Mouse (Mus musculus) embryonic facial prominence, embryonic 11.5 days (tissue): ENCODE measurements around the gene Sema6c. TPM values are rescaled to one million over a fixed set of nuclear protein-coding genes. Genes with fewer than 3 reads are reported as not detected.

Experiments
- ATAC-seq: fragments of 200-750 bp; cut with Nextera tagmentation; replicated peaks from 2 replicates; pipeline ENCODE4 v1.8.0; 2017; ENCODE audit warnings: low read depth; ENCODE audit not compliant: insufficient number of reproducible peaks, low FRiP score, low TSS enrichment
- DNase-seq: peaks from one replicate; pipeline ENCODE4 v3.0.0-alpha.2; 2015; ENCODE audit warnings: low spot score
- H3K27ac ChIP-seq: fragments of 300-500 bp; sonication (generic); replicated peaks from 2 replicates; pipeline ENCODE4 v1.5.1; 2014; ENCODE audit warnings: mild to moderate bottlenecking, low read depth, low read length, control low read depth
- H3K27me3 ChIP-seq: fragments of 300-500 bp; sonication (generic); 2 replicates; pipeline ENCODE4 v1.6.1; 2014; ENCODE audit warnings: mild to moderate bottlenecking, low read length, moderate library complexity, mixed read lengths; ENCODE audit not compliant: control insufficient read depth, insufficient read depth
- H3K36me3 ChIP-seq: fragments of 300-500 bp; sonication (generic); replicated peaks from 2 replicates; pipeline ENCODE4 v1.6.1; 2014; ENCODE audit warnings: low read depth, mild to moderate bottlenecking, low read length, moderate library complexity, mixed read lengths; ENCODE audit not compliant: control insufficient read depth, insufficient read depth
- H3K4me1 ChIP-seq: fragments of 300-500 bp; sonication (generic); 2 replicates; pipeline ENCODE4 v1.6.1; 2014; ENCODE audit warnings: low read length, mixed read lengths; ENCODE audit not compliant: control insufficient read depth, insufficient read depth
- H3K4me2 ChIP-seq: fragments of 300-500 bp; sonication (generic); 2 replicates; pipeline ENCODE4 v1.6.1; 2014; ENCODE audit warnings: low read depth, mild to moderate bottlenecking, control low read depth, low read length, moderate library complexity
- H3K4me3 ChIP-seq: fragments of 300-500 bp; sonication (generic); 2 replicates; pipeline ENCODE4 v1.5.1; 2014; ENCODE audit warnings: low read depth, low read length, control low read depth
- H3K9ac ChIP-seq: fragments of 300-500 bp; sonication (generic); replicated peaks from 2 replicates; pipeline ENCODE4 v1.6.1; 2014; ENCODE audit warnings: mild to moderate bottlenecking, control low read depth, low read length
- H3K9me3 ChIP-seq: fragments of 300-500 bp; sonication (generic); replicated peaks from 2 replicates; pipeline ENCODE4 v1.6.1; 2016; ENCODE audit warnings: mild to moderate bottlenecking, low read length, inconsistent platforms, mixed read lengths; ENCODE audit not compliant: control insufficient read depth
- WGBS: fragments of 180-500 bp; shearing (Covaris S2); extraction: QIAGEN DNeasy Blood & Tissue Kit; methylation state at CpG from one replicate; pipeline ENCODE4 v1.1.7; 2014; 5-methylcytosine and 5-hydroxymethylcytosine counted together
- polyA plus RNA-seq: library from polyadenylated mRNA; unstranded; fragments of >200 nt; fragmentation: Nextera tagmentation; extraction: Ambion mirVana; gene quantifications from 2 replicates; pipeline ENCODE4 v1.2.1, GENCODE M21; 2014

The Sema6c gene
- polyA plus RNA-seq, 1 experiment from 2014 or later = 9.5 TPM

DNA sequence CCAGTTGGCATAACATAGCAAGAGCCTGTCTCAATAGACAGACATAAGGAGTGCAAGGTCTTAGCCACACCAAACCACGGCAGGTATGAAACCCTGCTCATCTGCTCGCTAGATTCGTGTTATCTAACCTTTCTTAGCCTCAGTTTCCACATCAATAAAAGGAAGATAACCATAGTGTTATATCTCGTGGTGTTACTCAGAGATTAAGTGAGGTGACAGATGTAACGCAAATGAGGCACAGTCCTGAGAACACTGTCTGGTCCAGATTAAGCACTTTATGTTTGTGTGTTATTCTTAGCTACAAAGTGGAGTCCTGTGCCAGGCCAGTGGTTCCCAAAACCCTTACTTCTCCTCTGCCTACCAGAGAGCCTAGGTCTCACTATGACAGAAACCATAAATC, 4.6 kb downstream of the Sema6c start:
- Histone ChIP-seq H3K4me3 (no peak overlapping the region), H3K4me2 (no peak overlapping the region), H3K27ac (no peak overlapping the region), H3K9ac (no peak overlapping the region), H3K36me3 (peaks cover 5% of the 10 kb centered on the region), H3K4me1 (no peaks in the 10 kb centered on the region), H3K9me3 (no peaks in the 10 kb centered on the region), H3K27me3 (no peaks in the 10 kb centered on the region)
- WGBS = 88% methylated on average over 5 of the region's 5 CpGs
- ATAC-seq = no peak
- DNase-seq = no peak

DNA sequence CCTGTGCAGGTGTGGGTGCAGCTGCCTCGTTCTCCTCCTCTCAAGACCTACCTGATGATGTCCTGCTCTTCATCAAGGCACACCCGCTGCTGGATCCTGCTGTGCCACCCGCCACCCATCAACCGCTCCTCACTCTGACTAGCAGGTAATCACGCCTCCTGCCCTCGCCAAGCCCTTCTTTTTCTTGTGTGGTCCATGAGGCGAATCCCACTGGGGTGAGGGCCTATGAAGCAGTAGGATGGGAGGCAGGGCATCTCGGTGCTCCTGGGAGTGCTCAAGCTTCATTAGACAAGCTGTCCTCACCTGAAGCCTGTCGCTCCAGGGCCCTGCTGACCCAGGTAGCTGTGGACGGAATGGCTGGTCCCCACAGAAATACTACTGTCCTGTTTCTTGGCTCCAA, 9.7 kb downstream of the Sema6c start:
- DNase-seq (no peak), ATAC-seq (no peak)
- H3K4me1 ChIP-seq = peaks cover 9% of the 10 kb centered on the region
- no peaks in the 10 kb centered on the region for H3K9me3 ChIP-seq
- 90% methylated on average over 10 of the region's 10 CpGs for whole genome bisulfite sequencing
- H3K4me3 ChIP-seq = no peak overlapping the region
- H3K9ac ChIP-seq = no peak overlapping the region
- H3K27ac ChIP-seq = no peak overlapping the region
- no peak overlapping the region for H3K4me2 ChIP-seq
- H3K27me3 ChIP-seq = peaks cover 41% of the 10 kb centered on the region
- peaks cover 12% of the 10 kb centered on the region for H3K36me3 ChIP-seq

DNA sequence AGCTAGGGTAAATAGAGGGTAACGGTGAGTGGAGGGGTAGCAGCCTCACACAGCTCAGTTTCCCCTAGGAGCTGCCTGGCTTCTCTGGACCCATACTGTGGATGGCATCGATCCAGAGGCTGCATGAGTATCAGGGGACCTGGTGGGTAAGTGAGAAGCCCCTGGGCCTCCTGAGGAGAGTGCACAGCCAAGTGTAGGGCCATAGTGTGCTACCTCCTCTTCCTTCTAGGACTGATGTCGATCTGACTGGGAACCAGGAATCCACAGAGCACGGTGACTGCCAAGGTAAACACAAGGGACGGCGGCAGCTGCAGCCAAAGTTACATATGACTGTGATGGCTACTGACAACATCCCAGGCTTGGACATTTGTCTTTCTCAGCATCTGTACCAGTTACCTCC, 10.8 kb downstream of the Sema6c start:
- H3K27ac ChIP-seq = no peak overlapping the region
- H3K36me3 ChIP-seq = peaks cover 12% of the 10 kb centered on the region
- no peak overlapping the region for H3K4me2 ChIP-seq
- ATAC-seq (no peak), DNase-seq (no peak)
- no peaks in the 10 kb centered on the region for H3K9me3 ChIP-seq
- peaks cover 41% of the 10 kb centered on the region for H3K27me3 ChIP-seq
- H3K9ac ChIP-seq = no peak overlapping the region
- WGBS = 84% methylated on average over 6 of the region's 6 CpGs
- no peak overlapping the region for H3K4me3 ChIP-seq
- H3K4me1 ChIP-seq = peaks cover 9% of the 10 kb centered on the region

DNA sequence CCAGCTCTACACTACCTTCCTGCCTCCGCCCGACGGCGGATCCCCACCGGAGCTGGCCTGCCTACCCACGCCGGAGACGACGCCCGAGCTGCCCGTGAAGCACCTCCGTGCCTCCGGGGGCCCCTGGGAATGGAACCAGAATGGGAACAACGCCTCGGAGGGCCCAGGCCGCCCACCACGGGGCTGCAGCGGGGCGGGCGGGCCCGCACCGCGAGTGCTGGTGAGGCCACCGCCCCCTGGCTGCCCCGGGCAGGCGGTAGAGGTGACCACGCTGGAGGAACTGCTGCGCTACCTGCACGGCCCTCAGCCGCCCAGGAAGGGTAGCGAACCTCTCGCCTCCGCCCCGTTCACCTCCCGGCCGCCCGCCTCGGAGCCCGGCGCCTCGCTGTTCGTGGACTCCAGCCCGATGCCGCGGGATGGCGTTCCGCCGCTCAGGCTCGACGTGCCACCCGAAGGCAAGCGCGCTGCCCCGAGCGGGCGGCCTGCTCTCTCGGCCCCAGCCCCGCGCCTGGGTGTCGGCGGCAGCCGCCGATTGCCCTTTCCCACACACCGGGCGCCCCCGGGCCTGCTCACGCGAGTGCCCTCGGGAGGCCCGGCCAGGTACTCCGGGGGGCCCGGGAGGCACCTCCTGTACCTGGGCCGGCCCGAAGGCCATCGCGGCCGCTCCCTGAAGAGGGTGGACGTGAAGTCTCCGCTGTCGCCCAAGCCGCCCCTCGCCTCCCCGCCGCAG, 12.4 kb downstream of the Sema6c start:
- DNase-seq (peak; percentile 4), ATAC-seq (no peak)
- Histone ChIP-seq H3K27ac (no peak overlapping the region), H3K27me3 (peaks cover 41% of the 10 kb centered on the region), H3K9ac (no peak overlapping the region; the same call in 1 of the 2 replicates), H3K4me2 (peak overlapping the region; percentile 46), H3K36me3 (peaks cover 10% of the 10 kb centered on the region), H3K4me3 (peak overlapping the region; percentile 6; the same call in 1 of the 2 replicates), H3K4me1 (peaks cover 9% of the 10 kb centered on the region), H3K9me3 (no peaks in the 10 kb centered on the region)
- 14% methylated on average over 55 of the region's 84 CpGs for WGBS

DNA sequence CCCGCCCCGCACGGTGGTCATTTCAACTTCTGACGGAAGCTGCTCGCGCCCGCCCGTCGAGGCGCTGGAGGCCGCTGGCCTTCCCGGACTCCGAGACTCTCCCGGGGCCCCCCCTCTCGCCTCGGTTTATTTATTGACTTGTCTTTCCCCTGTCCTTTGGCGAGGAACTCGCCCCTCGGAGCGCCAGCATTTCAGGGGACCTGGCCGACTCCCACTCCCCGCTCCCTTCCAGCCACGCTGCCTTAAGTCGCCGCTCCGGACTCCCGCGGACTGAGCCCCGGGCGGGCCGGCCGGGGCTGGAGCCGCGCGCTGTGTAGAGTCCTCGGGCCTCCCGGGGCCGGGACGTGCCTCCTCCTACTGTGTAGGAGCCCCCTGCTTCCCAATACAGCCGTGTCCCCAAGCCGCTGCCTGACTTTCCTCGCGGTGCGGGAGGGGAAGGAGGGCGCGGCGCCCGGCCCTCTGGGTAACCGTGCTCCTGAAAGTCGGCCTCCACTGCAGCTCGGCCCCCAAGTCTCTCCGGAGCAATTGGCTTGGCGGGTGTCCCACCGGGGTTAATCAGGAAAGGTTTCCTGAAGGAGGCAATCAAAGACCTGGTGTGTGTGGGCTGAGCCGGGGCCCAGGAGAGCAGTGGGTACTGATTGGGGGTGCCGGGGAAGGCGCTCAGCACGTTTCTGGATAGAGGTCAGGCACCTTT, 13.1 kb downstream of the Sema6c start:
- no peaks in the 10 kb centered on the region for H3K9me3 ChIP-seq
- no peak overlapping the region for H3K27ac ChIP-seq
- WGBS = 2% methylated on average over 46 of the region's 58 CpGs
- peak overlapping the region; percentile 43 for H3K9ac ChIP-seq
- peak overlapping the region; percentile 23 for H3K4me3 ChIP-seq
- H3K36me3 ChIP-seq = peaks cover 10% of the 10 kb centered on the region
- peak overlapping the region; percentile 46 for H3K4me2 ChIP-seq
- peaks cover 41% of the 10 kb centered on the region for H3K27me3 ChIP-seq
- ATAC-seq = no peak; the same call in 1 of the 2 replicates
- H3K4me1 ChIP-seq = peaks cover 9% of the 10 kb centered on the region
- peak; percentile 40 for DNase-seq

DNA sequence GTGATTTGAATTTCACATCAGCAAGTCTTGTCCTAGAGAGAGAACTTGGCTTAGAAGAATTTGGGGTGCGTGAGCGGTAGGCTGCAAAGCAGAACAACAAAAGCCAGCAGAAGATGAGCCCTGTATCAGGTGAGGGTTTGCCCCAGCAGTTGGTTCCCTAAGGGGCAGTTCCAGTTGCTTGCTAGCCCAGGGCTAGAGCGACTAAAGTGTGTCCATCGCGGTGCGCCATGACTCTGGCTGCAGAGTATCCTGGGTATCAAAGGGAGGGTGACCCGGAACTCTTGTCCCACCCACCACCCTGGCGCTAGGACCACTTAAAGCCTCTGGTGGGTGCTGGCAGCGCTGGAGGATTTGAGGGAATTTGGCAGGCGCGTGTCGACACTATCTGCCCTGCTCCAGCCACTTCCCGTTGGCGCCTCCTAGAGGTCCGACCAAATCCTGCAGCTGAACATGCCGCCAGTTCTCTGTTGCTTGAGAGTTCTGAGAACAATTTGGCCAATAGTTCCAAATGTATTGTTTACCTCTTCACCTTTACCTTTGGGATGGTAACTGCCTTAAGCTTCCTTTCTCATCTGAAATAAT, 13.8 kb downstream of the Sema6c start:
- Histone ChIP-seq H3K27ac (no peak overlapping the region), H3K4me1 (peaks cover 9% of the 10 kb centered on the region), H3K9me3 (no peaks in the 10 kb centered on the region), H3K9ac (no peak overlapping the region), H3K36me3 (peaks cover 10% of the 10 kb centered on the region), H3K4me3 (peak overlapping the region; percentile 23; the same call in 1 of the 2 replicates), H3K4me2 (no peak overlapping the region), H3K27me3 (peaks cover 41% of the 10 kb centered on the region)
- peak; percentile 84 for DNase-seq
- peak; percentile 39; the same call in 1 of the 2 replicates for ATAC-seq
- WGBS = 2% methylated on average over 16 of the region's 16 CpGs

DNA sequence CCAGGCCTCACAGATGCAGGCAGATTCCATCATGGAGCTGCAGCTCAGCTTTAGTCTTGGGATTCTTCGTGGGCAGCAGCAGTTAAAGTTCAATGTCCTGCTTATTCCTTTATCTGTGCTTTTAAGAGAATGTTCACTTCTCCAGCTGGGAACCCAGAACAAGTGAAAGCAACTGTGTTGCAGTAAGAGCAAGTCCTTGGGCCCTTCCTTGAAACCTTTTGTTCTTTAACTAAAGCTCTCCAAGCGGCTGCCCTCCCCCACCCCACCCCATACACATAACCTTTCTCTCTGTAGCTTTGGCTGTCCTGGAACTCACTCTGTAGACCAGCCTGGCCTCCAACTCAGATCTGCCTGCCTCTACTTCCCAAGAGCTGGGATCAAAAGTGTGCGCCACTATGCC, 16.2 kb downstream of the Sema6c start:
- ATAC-seq = no peak
- DNase-seq = no peak
- Histone ChIP-seq H3K36me3 (no peaks in the 10 kb centered on the region; the same call in 1 of the 2 replicates), H3K4me3 (no peak overlapping the region), H3K4me1 (peaks cover 9% of the 10 kb centered on the region), H3K27ac (no peak overlapping the region), H3K27me3 (peaks cover 27% of the 10 kb centered on the region), H3K9me3 (no peaks in the 10 kb centered on the region), H3K9ac (no peak overlapping the region), H3K4me2 (no peak overlapping the region)
- 56% methylated on average over 3 of the region's 3 CpGs for WGBS

DNA sequence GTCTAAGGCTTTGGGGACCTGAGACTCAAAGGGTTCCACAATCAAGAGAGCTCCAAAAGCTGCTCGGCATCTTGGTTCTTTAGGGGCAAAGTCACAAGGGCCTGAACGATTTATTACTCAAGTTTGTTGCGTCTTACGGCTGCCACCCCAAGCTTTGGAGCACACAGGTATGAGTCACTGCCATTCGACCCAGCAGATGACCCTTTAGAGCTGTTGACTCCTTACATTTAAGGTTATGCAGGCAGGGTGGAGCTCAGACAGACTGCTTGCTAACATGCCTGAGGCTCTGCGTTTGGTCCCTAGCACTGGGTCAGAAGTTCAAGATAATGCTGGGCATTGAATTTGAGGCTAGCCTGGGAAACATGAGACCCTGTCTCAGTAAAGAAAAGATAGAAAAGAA, 17.3 kb downstream of the Sema6c start:
- H3K4me1 ChIP-seq = peaks cover 9% of the 10 kb centered on the region
- H3K9me3 ChIP-seq = no peaks in the 10 kb centered on the region
- no peak overlapping the region for H3K4me2 ChIP-seq
- DNase-seq (no peak), ATAC-seq (no peak)
- WGBS = 79% methylated on average over 6 of the region's 6 CpGs
- H3K27me3 ChIP-seq = peaks cover 16% of the 10 kb centered on the region
- no peaks in the 10 kb centered on the region for H3K36me3 ChIP-seq
- H3K27ac ChIP-seq = no peak overlapping the region
- no peak overlapping the region for H3K4me3 ChIP-seq
- H3K9ac ChIP-seq = no peak overlapping the region
